Mouse (Mus musculus): ENCODE results near the gene Sarm1. TPM values are rescaled to one million over a fixed set of nuclear protein-coding genes. Genes with fewer than 3 reads are reported as not detected.

The Sarm1 gene
- total RNA-seq, 2 experiments from 2014 or later = 0.45 to 0.59 TPM

DNA sequence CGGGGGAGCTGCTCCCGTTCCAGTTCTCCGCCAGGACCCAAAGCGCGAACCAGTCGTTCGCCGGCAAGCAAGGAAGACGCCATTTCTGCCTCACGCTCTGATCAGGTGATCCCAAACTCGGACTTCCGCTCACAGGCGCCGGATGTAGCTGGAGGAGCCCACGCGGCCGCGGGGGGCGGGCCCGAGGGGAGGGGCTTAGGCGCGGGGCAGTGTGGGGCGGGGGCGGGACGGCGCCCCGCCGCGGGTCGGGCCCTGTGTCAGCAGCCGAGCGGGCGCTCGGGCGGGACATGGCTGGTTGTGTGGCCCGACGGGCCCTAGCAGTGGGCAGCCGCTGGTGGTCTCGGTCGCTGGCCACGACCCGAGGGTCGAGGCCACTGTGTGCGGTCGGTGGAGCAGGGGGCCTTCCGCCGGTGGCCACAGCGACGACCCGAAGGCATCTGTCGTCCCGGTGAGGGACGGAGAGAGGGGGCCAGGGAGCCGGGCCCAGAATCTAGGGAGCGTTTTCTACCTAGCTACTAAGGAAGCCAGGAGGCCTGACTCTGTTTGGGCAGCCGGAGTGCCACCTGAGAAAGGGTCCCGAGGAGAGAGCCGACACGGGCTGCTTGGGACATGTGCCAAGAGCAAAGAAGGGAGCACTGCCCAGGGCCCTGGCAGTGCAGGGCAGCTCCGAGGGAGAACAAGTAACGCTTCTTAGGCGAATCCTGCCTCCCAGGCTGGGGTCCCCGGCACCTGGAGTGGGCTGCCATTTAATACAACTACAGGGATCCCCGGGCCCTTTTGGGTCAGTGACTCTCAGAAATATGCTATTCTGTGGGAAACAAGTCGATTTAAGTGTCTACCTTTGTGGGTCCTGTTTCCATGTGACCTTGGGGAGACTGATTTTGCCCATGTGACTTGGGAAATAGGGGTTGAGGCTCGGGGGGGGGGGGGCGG lies 14.7 kb upstream of the Sarm1 start, which contains the start of the genes Tmem199 and Poldip2:
Tmem199 (minus strand) TSS at position 148 of the 933 bp plus-strand sequence.
Poldip2 (plus strand) TSS at position 169 of the 933 bp plus-strand sequence.
- DNase-seq = peak; percentile 92 to 93

GRCm38 (mm10) chr11:78509148-78509547 lies 11.6 kb upstream of the Sarm1 start:
- no peak for DNase-seq

DNA sequence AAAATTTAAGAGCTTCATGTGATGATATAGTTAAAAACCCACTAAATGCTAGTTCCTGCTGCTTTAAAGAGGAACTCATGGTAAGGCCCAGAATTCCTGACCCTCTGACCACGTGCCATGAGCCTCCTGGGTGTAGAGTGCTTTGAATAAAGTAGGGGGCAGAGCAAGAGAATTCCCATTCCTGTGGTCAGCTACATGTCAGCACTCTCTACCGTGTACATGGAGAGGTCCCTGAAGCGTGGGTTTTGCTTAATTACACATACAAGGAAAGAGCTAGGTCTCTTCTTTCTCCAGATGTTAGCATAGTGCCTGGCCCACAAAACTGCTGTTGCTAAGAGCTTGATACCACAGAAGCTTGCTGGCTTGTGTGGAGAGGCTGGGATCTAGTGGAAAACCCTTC lies 7.9 kb upstream of the Sarm1 start:
- no peak for DNase-seq

GRCm38 (mm10) chr11:78502909-78503650 lies 5.5 kb upstream of the Sarm1 start, which contains the start of gene Sebox:
Gene Sebox (plus strand): TSS chr11:78503447.
- no peak for DNase-seq

DNA sequence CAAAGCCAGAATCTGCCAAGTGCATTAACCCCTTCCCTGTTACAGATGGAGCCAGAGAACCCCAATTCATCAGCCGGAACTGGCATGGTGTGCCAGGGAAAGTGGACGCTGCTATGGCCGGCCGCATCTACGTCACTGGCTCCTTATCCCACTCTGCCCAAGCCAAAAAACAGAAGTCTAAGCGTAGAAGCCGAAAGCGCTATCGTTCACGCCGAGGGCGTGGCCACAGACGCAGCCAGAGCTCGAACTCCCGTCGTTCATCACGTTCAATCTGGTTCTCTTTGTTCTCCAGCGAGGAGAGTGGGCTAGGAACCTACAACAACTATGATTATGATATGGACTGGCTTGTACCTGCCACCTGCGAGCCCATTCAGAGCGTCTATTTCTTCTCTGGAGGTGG lies 4.0 kb upstream of the Sarm1 start:
- no peak for DNase-seq

DNA sequence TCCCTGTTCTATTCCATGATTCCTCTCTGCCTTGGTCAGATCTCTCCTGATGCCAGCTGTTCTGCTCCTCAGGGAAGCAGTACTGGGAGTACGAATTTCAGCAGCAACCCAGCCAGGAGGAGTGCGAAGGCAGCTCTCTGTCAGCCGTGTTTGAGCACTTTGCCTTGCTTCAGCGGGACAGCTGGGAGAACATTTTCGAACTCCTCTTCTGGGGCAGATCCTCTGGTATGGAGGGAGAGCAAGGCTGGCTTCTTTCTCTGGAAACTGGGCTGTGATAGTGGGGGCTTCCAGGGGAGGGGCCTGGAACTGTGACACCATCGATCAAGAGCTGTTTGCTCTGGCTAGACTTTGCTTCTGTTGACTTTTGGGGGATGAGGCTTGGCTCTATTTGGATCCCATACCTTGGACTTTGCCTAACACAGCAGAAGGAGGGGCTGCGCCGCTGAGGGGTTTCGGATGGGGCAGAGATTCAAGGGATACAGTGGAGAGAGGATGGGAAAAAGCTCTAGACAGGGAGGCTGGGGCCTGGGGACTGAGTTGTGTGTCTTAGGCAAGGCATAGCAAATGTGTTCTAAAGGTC lies 3.2 kb upstream of the Sarm1 start:
- DNase-seq = no peak

DNA sequence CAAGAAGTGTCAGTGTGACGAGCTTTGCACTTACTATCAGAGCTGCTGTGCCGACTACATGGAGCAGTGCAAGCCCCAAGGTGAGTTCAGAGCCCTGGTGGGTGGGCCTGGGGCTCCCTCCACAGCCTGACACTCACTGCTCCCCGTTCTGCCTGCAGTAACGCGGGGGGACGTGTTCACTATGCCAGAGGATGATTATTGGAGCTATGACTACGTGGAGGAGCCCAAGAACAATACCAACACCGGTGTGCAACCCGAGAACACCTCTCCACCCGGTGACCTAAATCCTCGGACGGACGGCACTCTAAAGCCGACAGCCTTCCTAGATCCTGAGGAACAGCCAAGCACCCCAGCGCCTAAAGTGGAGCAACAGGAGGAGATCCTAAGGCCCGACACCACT lies 2.0 kb upstream of the Sarm1 start:
- DNase-seq = no peak

GRCm38 (mm10) chr11:78499004-78499403 lies 1.4 kb upstream of the Sarm1 start, which contains the start of gene Vtn:
Gene Vtn (plus strand): TSS chr11:78499091.
- peak; percentile 56 to 73 for DNase-seq

GRCm38 (mm10) chr11:78497071-78497541 lies 448 bp downstream of the Sarm1 start:
- DNase-seq = no peak

- peak in 1 of 2 experiments; percentile 51 for DNase-seq
Observed at GRCm38 (mm10) chr11:78495904-78496303, 1.6 kb downstream of the Sarm1 start.

DNA sequence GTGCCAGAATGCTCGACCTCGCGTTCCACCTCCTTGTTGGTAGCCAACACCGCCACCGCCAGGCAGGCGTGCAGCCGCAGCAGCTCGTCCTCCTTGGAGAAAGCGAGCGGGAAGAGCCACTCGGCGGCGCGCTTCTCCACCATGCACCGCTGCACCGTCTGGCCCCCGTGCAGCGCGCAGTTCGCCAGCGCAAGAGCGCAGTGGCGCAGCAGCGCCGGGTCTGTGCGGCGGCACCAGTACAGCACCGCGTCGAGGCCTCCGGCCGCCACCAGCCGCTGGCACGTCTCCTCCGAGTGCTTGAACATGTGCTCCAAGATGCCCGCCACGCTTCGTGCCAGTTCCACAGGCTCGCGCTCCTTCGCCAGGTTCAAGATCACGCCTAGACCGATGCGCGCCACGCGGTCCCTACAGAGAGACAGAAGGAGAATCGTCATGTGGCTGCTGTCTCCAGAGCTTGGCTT lies 6.7 kb downstream of the Sarm1 start:
- DNase-seq = no peak

GRCm38 (mm10) chr11:78488168-78488567 lies 9.4 kb downstream of the Sarm1 start:
- peak; percentile 60 to 87 for DNase-seq

GRCm38 (mm10) chr11:78483639-78484038 lies 13.9 kb downstream of the Sarm1 start:
- DNase-seq = no peak

GRCm38 (mm10) chr11:78475289-78475688 lies 22.3 kb downstream of the Sarm1 start:
- no peak for DNase-seq

GRCm38 (mm10) chr11:78471326-78472103 lies 26.0 kb downstream of the Sarm1 start:
- DNase-seq = no peak

GRCm38 (mm10) chr11:78467932-78468331 lies 29.6 kb downstream of the Sarm1 start:
- DNase-seq = no peak

DNA sequence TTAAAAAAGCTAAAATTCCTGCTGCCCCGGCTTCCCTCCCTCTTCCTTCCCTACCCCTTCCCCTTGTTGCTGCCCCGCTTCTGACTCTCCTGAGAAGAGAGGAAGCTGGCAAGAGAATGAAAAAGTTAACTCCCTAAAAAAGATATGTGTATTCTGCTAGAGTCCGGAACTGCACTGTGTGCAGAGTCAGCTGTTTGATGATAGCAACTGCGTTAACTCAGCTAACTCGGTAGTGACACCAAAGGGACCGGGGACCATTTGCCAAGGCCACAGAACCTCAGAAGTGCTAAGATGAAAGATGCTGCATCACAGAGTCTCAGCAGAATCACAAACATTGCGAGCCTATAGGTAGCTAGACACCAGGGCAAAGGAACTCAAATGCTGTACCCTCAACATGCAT lies 30.0 kb downstream of the Sarm1 start:
- DNase-seq = no peak

- DNase-seq = no peak
Observed at GRCm38 (mm10) chr11:78466242-78466912, 31.2 kb downstream of the Sarm1 start.

GRCm38 (mm10) chr11:78465568-78466180 lies 31.9 kb downstream of the Sarm1 start, which contains the start of gene Slc46a1:
Gene Slc46a1 (plus strand): TSS chr11:78465697.
- DNase-seq = peak; percentile 87

GRCm38 (mm10) chr11:78465116-78465515 lies 32.4 kb downstream of the Sarm1 start:
- DNase-seq = peak in 1 of 2 experiments; percentile 8

Data from heart, adult 18-20 months (tissue).